Mouse (Mus musculus) MEL (cell line): Measurements from ENCODE around the gene Dedd. TPM values are rescaled to one million over a fixed set of nuclear protein-coding genes. Genes with fewer than 3 reads are reported as not detected.
"Not testable (repeated sequence)": the region's sequence is repeated elsewhere in the genome, so short reads cannot be mapped to it uniquely, and the experiment has no call there.

Experiments
- DNase-seq: peaks from one replicate; pipeline ENCODE4 v3.0.0; 2011; ENCODE audit warnings: low read depth, low spot score
- H3K27ac ChIP-seq: 2 replicates; pipeline ENCODE4 v1.5.1; 2012; ENCODE audit warnings: low read depth, mild to moderate bottlenecking, control low read depth, low read length, moderate library complexity; ENCODE audit not compliant: control insufficient read depth
- H3K27me3 ChIP-seq, 2 experiments: fragments of 150-350 bp in 1 of 2; sonication (generic) in 1 of 2; 2 replicates each; pipeline ENCODE4 v1.6.1; 2012; ENCODE audit warnings: low read length in 2 of 2, mild to moderate bottlenecking in 2 of 2, improper control_type of control experiment in 1 of 2, moderate library complexity in 1 of 2; ENCODE audit not compliant: insufficient read depth in 2 of 2, control insufficient read depth in 1 of 2
- H3K36me3 ChIP-seq, 2 experiments: 2 replicates each; pipeline ENCODE4 v1.6.1; 2012 to 2014; ENCODE audit warnings: low read length in 2 of 2, improper control_type of control experiment in 1 of 2, inconsistent platforms in 1 of 2, mild to moderate bottlenecking in 1 of 2; ENCODE audit not compliant: insufficient read depth in 2 of 2, control insufficient read depth in 1 of 2
- H3K4me1 ChIP-seq, 2 experiments: fragments of 150-350 bp in 1 of 2; sonication (generic) in 1 of 2; 2 replicates each; pipeline ENCODE4 v1.6.1; 2012; ENCODE audit warnings: low read length in 2 of 2, improper control_type of control experiment in 1 of 2, mild to moderate bottlenecking in 1 of 2; ENCODE audit not compliant: insufficient read depth in 2 of 2, control insufficient read depth in 1 of 2
- H3K4me3 ChIP-seq, 2 experiments: fragments of 150-350 bp in 1 of 2; sonication (generic) in 1 of 2; 2 replicates each; pipeline ENCODE4 v1.5.1; 2012; ENCODE audit warnings: low read depth in 2 of 2, low read length in 2 of 2, mild to moderate bottlenecking in 2 of 2, moderate library complexity in 2 of 2, control low read depth in 1 of 2, improper control_type of control experiment in 1 of 2; ENCODE audit not compliant: control insufficient read depth in 1 of 2, insufficient read depth in 1 of 2
- H3K79me2 ChIP-seq: 2 replicates; pipeline ENCODE4 v1.6.1; 2012; ENCODE audit warnings: mild to moderate bottlenecking, low read length, moderate library complexity; ENCODE audit not compliant: control insufficient read depth, poor library complexity, insufficient read depth
- H3K9ac ChIP-seq: 2 replicates; pipeline ENCODE4 v1.6.1; 2012; ENCODE audit warnings: low read depth, mild to moderate bottlenecking, control low read depth, low read length, moderate library complexity; ENCODE audit not compliant: control insufficient read depth, poor library complexity, severe bottlenecking
- H3K9me3 ChIP-seq: fragments of 150-350 bp; sonication (generic); replicated peaks from 2 replicates; pipeline ENCODE4 v1.6.1; 2012; ENCODE audit warnings: mild to moderate bottlenecking, low read length, improper control_type of control experiment, moderate library complexity; ENCODE audit not compliant: insufficient read depth
- CHD2 ChIP-seq: IDR thresholded peaks from 2 replicates; pipeline ENCODE4 v1.6.1; 2011; ENCODE audit warnings: low read length, improper control_type of control experiment
- E2F4 ChIP-seq: IDR thresholded peaks from 2 replicates; pipeline ENCODE4 v1.6.1; 2011; ENCODE audit warnings: low read depth, low read length, improper control_type of control experiment, borderline replicate concordance
- EP300 ChIP-seq, 2 experiments: IDR thresholded peaks; 2 replicates each; pipeline ENCODE4 v1.6.1; 2011; ENCODE audit warnings: improper control_type of control experiment in 2 of 2, low read length in 2 of 2, low read depth in 1 of 2, mild to moderate bottlenecking in 1 of 2
- ETS1 ChIP-seq: IDR thresholded peaks from 2 replicates; pipeline ENCODE4 v1.6.1; 2012; ENCODE audit warnings: low read depth, mild to moderate bottlenecking, inconsistent platforms, low read length, improper control_type of control experiment, moderate library complexity
- GABPA ChIP-seq: IDR thresholded peaks from 2 replicates; pipeline ENCODE4 v1.6.1; 2012; ENCODE audit warnings: low read depth, mild to moderate bottlenecking, inconsistent platforms, low read length, improper control_type of control experiment, moderate library complexity
- GATA1 ChIP-seq: IDR thresholded peaks from 2 replicates; pipeline ENCODE4 v1.6.1; 2011; ENCODE audit warnings: low read depth, low read length, improper control_type of control experiment
- HCFC1 ChIP-seq: IDR thresholded peaks from 2 replicates; pipeline ENCODE4 v1.6.1; 2012; ENCODE audit warnings: low read depth, mild to moderate bottlenecking, inconsistent platforms, low read length, improper control_type of control experiment, moderate library complexity
- MAFK ChIP-seq: IDR thresholded peaks from 2 replicates; pipeline ENCODE4 v1.6.1; 2011; ENCODE audit warnings: low read depth, mild to moderate bottlenecking, low read length, improper control_type of control experiment, borderline replicate concordance
- MAX ChIP-seq: IDR thresholded peaks from 2 replicates; pipeline ENCODE4 v1.6.1; 2011; ENCODE audit warnings: low read length, improper control_type of control experiment
- MEF2A ChIP-seq: IDR thresholded peaks from 2 replicates; pipeline ENCODE4 v1.6.1; 2014; ENCODE audit warnings: low read depth, mild to moderate bottlenecking, inconsistent platforms, low read length, improper control_type of control experiment; ENCODE audit not compliant: poor library complexity, insufficient replicate concordance, severe bottlenecking; ENCODE audit errors: extremely low read depth
- MYB ChIP-seq: IDR thresholded peaks from 2 replicates; pipeline ENCODE4 v1.6.1; 2011; ENCODE audit warnings: mild to moderate bottlenecking, low read depth, low read length, improper control_type of control experiment
- MYC ChIP-seq: IDR thresholded peaks from 2 replicates; pipeline ENCODE4 v1.6.1; 2011; ENCODE audit warnings: low read depth, mild to moderate bottlenecking, low read length, improper control_type of control experiment, moderate library complexity
- NELFE ChIP-seq: IDR thresholded peaks from 2 replicates; pipeline ENCODE4 v1.6.1; 2011; ENCODE audit warnings: low read depth, low read length, improper control_type of control experiment
- NRF1 ChIP-seq: IDR thresholded peaks from 2 replicates; pipeline ENCODE4 v1.6.1; 2014; ENCODE audit warnings: low read depth, mild to moderate bottlenecking, inconsistent platforms, low read length, improper control_type of control experiment, moderate library complexity; ENCODE audit not compliant: poor library complexity, insufficient read depth, severe bottlenecking
- POLR2AphosphoS2 ChIP-seq: IDR thresholded peaks from 2 replicates; pipeline ENCODE4 v1.6.1; 2011; ENCODE audit warnings: low read length, improper control_type of control experiment
- POLR2AphosphoS5 ChIP-seq: IDR thresholded peaks from 2 replicates; pipeline ENCODE4 v1.6.1; 2012; ENCODE audit warnings: low read depth, borderline replicate concordance, mild to moderate bottlenecking, inconsistent platforms, low read length, moderate library complexity, mixed read lengths
- RAD21 ChIP-seq: IDR thresholded peaks from 2 replicates; pipeline ENCODE4 v1.6.1; 2011; ENCODE audit warnings: mild to moderate bottlenecking, low read depth, low read length, improper control_type of control experiment
- SIN3A ChIP-seq: IDR thresholded peaks from 2 replicates; pipeline ENCODE4 v1.6.1; 2012; ENCODE audit warnings: low read length, improper control_type of control experiment, inconsistent platforms
- SMC3 ChIP-seq: IDR thresholded peaks from 2 replicates; pipeline ENCODE4 v1.6.1; 2011; ENCODE audit warnings: low read depth, low read length, improper control_type of control experiment
- TAL1 ChIP-seq: IDR thresholded peaks from 2 replicates; pipeline ENCODE4 v1.6.1; 2012; ENCODE audit warnings: mild to moderate bottlenecking, inconsistent platforms, low read length, moderate library complexity, mixed read lengths
- TCF12 ChIP-seq: IDR thresholded peaks from 2 replicates; pipeline ENCODE4 v1.6.1; 2014; ENCODE audit warnings: low read depth, mild to moderate bottlenecking, inconsistent platforms, low read length, improper control_type of control experiment, moderate library complexity
- UBTF ChIP-seq: IDR thresholded peaks from 2 replicates; pipeline ENCODE4 v1.6.1; 2012; ENCODE audit warnings: low read depth, mild to moderate bottlenecking, inconsistent platforms, low read length, improper control_type of control experiment, moderate library complexity, borderline replicate concordance; ENCODE audit not compliant: insufficient read depth
- USF1 ChIP-seq: IDR thresholded peaks from 2 replicates; pipeline ENCODE4 v1.6.1; 2014; ENCODE audit warnings: low read depth, mild to moderate bottlenecking, inconsistent platforms, low read length, improper control_type of control experiment, moderate library complexity
- ZKSCAN1 ChIP-seq: IDR thresholded peaks from 2 replicates; pipeline ENCODE4 v1.6.1; 2012; ENCODE audit warnings: low read depth, mild to moderate bottlenecking, inconsistent platforms, low read length, improper control_type of control experiment, moderate library complexity
- ZNF384 ChIP-seq: IDR thresholded peaks from 2 replicates; pipeline ENCODE4 v1.6.1; 2012; ENCODE audit warnings: low read depth, mild to moderate bottlenecking, inconsistent platforms, low read length, improper control_type of control experiment
- polyA plus RNA-seq, 2 experiments: library from polyadenylated mRNA; stranded (reverse) in 1 of 2; unstranded in 1 of 2; fragments of >175 nt in 1 of 2; fragments of >200 nt in 1 of 2; gene quantifications; 2 replicates each; pipeline versions ENCODE4 v1.2.1 to v1.2.4; 2012; ENCODE audit warnings: low replicate concordance in 2 of 2, low read depth in 1 of 2; ENCODE audit not compliant: insufficient read length in 2 of 2, insufficient read depth in 1 of 2, missing spikeins in 1 of 2
- total RNA-seq: library from RNA; depleted of rRNA; stranded (reverse); fragments of 300-350 nt; gene quantifications from 2 replicates; pipeline ENCODE4 v1.2.3, GENCODE M21; 2012

Dedd gene
- total and polyA plus RNA-seq, 3 experiments, result 28.7 to 44.9 TPM; not detected in 1

- TF ChIP-seq POLR2AphosphoS2 (no peak), MEF2A (no peak), NRF1 (no peak), MAX (no peak), RAD21 (no peak), MAFK (no peak), E2F4 (no peak), POLR2AphosphoS5 (no peak), EP300 (IDR thresholded peaks at IDR 0.05; ENCODE audit: low read depth in 1 of 2, low read length in 2 of 2) (no peak), USF1 (no peak)
- Histone ChIP-seq H3K36me3 (peaks cover 2 to 6% of the 10 kb centered on the region in 2 experiments; a peak in 3 of 4 replicates), H3K4me1 (no peaks in the 10 kb centered on the region), H3K27ac (no peak overlapping the region), H3K79me2 (peaks cover 10% of the 10 kb centered on the region), H3K4me3 (no peak overlapping the region), H3K27me3 (no peaks in the 10 kb centered on the region), H3K9me3 (no peaks in the 10 kb centered on the region), H3K9ac (no peak overlapping the region)
- no peak for DNase-seq
Measured at GRCm38 (mm10) chr1:171322012-171322411, 6.9 kb upstream of the Dedd start.

- H3K36me3 ChIP-seq, result peaks cover 2 to 17% of the 10 kb centered on the region in 2 experiments; a peak in 3 of 4 replicates
- H3K9ac ChIP-seq, result no peak overlapping the region
- DNase-seq, result no peak
- H3K27me3 ChIP-seq, result no peaks in the 10 kb centered on the region
- H3K79me2 ChIP-seq, result peaks cover 43% of the 10 kb centered on the region
- TF ChIP-seq HCFC1 (no peak), POLR2AphosphoS2 (no peak), E2F4 (no peak), GATA1 (no peak), ZNF384 (no peak), SIN3A (no peak), GABPA (no peak), TCF12 (no peak), MAX (no peak), CHD2 (no peak), NRF1 (no peak), SMC3 (no peak), MYB (no peak), NELFE (no peak), MYC (no peak), ETS1 (no peak), ZKSCAN1 (no peak), TAL1 (no peak), UBTF (no peak)
- H3K4me1 ChIP-seq, result peaks cover 4 to 8% of the 10 kb centered on the region in 2 experiments; a peak in 3 of 4 replicates
- H3K4me3 ChIP-seq, result no peak overlapping the region
- H3K27ac ChIP-seq, result no peak overlapping the region
- no peaks in the 10 kb centered on the region for H3K9me3 ChIP-seq
Measured at GRCm38 (mm10) chr1:171325571-171325970, 3.4 kb upstream of the Dedd start.

- peaks cover 48% of the 10 kb centered on the region for H3K79me2 ChIP-seq
- not testable (repeated sequence) for H3K9ac ChIP-seq, DNase-seq, H3K9me3 ChIP-seq, H3K4me3 ChIP-seq, H3K27ac ChIP-seq, H3K27me3 ChIP-seq
- H3K36me3 ChIP-seq, result peaks cover 0 to 20% of the 10 kb centered on the region in 2 experiments; a peak in 2 of 4 replicates
- peaks cover 4 to 11% of the 10 kb centered on the region in 2 experiments; a peak in 3 of 4 replicates for H3K4me1 ChIP-seq
Measured at GRCm38 (mm10) chr1:171326588-171326987, 2.4 kb upstream of the Dedd start.
